Mouse (Mus musculus) embryo, embryonic 11 days (tissue): ENCODE measurements around the gene Cadm3.

Source experiments
- DNase-seq: peaks from one replicate; pipeline ENCODE4 v3.0.0-alpha.2; 2015

Gene Cadm3

DNA sequence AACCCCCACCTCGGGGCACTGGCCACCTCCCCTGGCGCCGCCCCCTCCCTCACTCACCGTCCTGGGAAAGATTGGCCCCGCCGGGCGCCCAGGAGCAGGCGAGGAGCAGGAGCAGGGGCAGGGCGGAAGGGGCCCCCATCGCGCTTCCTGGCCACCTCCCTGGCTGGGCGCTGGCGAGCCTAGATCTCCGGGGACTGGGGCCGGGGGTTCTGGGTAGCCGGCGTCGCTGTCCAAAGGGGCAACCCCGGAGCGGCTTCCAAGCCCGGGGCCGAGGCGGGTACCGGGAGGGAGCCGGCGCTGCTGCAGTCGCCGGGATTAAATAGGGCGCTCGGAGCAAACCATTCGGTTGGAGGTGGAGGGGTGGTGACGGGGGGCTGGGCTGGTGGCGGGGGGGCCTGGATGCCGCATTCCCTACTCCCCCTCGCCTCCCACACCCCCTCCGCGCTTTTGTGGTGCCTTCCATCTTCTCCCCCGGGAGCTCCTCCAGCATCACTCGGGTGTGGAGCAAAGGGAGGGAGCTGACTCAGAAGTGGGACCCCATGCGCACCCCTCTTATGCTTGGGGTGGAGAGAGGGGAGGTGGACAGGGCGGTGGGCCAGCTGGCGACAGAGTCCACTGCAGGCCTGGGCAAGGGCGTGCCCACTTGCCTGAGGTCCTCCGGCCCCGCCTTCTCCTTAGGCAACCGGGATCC is at the start of gene Cadm3:
TSS of gene Cadm3 (minus strand) at position 340 of the 691 bp plus-strand sequence.
- DNase-seq: peak; percentile 76

- DNase-seq: no peak
Observed at GRCm38 (mm10) chr1:173414631-173415030, 47.1 kb upstream of the Cadm3 start.

DNA sequence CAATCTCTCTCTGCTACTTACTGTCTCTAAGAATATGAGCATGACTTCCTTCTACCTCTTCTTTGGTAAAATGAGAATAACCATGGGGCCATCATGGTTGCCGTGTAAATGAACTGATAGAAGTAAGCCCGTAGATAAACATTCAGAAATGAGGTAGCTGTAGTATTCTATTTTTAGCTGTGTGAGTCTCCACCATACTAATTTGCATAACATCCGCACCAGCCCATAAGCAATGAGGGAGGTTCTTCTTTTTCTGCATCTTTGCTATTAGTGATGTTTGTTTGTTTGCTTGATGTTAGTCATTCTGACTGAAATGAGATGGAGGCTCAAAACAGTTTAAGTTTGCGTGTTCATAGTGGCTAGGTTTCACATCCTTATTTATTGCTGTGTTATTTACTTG is 44.4 kb upstream of the Cadm3 start:
- no peak for DNase-seq

DNA sequence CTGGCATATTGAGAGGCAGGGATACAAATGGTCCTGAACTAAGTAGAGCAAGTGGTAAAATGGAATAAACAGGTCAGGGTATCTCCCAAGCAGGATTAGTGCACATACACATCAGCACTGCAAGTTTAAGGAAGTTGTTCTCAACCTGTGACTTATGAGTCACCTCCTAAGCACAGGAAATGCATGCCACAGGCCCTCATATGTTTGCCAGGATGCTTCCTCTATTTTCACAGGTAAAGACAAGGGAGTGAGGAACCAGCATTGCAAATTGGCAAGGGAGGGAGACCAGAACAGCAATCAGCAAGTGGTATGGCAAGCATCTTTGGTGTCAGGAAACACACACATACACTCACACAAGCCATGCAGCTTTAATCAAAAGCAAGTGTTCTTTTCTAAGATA is 41.6 kb upstream of the Cadm3 start:
- no peak for DNase-seq

DNA sequence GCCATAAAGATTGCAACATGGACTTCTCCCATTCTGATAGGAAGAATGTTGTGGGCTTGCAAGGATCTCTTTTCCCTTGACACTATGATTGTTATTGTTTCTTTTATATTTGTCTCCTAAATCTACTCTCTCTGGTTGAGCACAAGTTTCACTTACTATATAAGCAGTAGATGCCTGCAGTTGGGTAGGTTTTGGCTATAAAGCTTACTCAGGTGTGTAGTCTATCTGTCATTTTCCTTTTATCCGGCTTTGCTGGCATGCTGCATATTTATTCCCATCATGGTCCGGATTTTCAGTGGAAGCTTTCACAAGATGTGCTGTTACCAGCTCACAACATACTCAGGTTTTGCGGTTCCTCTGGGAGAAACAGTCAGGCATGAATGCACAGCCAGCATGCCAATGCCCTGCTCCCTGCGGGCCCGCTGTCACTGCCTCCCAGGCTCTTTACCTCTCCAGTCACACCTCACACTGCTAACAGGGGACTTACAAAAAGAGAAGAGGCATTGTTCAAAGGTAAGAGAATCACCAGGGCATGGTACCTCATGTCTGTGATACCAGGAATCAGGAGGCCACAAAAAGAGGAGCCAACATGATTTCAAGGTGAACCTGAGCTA is 37.3 kb upstream of the Cadm3 start:
- no peak for DNase-seq

- peak; percentile 85 for DNase-seq
Observed at GRCm38 (mm10) chr1:173398323-173398970, 31.0 kb upstream of the Cadm3 start.

DNA sequence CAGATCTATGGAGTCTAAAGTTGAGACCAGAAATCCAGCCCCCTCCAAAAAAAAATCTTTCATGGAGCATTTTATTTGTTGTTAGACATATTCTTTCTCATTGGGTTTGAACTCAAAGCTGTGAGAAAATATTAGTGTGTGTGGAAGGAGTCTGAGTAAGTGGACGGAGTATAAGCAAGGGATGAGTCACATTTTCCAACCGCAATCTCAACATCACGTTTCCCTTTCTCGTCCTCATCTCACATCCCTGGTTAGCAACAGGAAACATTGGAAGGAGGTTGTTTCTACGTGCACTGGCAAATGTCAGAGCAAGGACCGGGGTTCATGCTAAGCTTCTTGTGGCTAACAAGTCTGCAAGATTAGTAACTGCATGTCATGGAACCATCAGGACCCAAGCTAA is 24.3 kb upstream of the Cadm3 start:
- DNase-seq: no peak

GRCm38 (mm10) chr1:173389901-173390401 is 22.5 kb upstream of the Cadm3 start:
- DNase-seq: peak; percentile 71

DNA sequence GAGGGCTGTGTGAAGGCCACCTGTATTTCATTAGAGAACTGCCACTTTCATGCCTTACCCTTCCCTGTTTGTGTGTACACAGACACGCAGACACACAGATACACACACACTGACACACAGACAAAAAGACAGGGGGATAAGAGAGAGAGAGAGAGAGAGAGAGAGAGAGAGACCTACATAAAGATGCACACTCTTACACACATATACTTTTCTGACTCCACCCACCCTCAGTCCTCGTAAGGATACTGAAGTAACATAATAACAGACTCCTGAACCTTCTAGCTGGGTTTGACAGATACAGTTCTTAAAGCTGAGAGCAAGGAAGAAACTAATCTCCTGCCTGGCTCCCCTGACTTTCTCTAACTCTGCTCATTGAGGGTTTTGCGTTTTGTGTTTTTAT is 21.9 kb upstream of the Cadm3 start:
- DNase-seq: no peak

- DNase-seq: no peak
Observed at GRCm38 (mm10) chr1:173381436-173381835, 13.9 kb upstream of the Cadm3 start.

- DNase-seq: peak; percentile 69
Observed at GRCm38 (mm10) chr1:173377380-173378112, 10.1 kb upstream of the Cadm3 start.

DNA sequence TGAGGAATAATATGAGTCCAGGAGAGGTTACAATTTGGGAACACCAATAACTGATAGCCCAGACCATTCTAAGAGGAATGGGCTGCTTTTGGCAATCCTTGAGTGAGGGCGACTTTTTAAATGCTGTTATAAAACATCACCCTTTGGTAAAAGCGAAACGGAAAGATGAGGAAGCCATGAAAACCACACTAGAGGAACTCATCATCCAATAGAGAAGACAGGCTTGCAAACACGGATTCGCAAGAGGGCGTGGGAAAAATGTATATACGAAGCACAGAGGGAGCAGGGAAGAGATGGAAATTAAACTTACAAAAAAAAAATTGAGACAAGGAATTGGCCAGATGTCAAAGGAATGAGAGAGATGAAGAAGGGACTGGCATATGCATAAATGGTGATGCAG is 6.5 kb upstream of the Cadm3 start:
- DNase-seq: no peak

DNA sequence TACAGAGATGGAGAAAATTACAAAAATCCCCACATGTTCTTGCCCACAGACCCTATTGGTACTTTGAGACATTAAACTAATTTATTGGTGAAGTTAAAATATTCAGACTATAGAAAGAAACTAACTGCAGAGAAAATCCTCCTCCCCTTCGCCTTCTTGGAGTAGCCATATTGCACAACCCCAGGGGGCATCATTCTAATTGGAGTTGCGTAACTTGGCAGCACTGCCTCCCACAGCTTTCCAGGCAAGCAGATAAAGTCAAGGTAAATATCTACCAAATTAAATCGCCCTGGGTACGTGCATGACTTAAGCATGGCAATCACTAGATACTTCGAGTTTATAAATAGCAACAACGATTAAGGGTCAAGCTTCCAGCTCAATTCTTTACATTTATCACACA is 4.1 kb upstream of the Cadm3 start:
- no peak for DNase-seq

- DNase-seq: no peak
Observed at GRCm38 (mm10) chr1:173370456-173370855, 3.0 kb upstream of the Cadm3 start.

DNA sequence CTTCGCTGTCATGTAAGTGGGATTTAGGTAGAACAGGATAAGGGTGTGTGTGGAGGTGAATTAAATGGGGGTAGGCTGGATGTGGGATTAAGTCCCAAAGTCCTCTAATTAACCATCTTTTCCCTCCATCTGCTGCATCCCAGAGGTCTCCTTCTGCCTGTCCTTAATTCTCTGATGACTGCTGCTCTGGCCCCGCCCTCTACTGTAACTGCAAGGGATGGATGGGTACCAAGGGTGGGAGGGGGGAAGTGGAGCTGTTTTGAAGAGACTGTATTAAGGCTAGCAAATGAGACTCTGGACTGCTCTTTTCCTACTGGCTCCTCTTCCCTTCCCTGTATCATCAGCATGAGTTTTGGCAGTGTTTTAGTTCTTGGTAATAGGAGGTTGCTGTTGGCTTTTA is 2.1 kb upstream of the Cadm3 start:
- no peak for DNase-seq

DNA sequence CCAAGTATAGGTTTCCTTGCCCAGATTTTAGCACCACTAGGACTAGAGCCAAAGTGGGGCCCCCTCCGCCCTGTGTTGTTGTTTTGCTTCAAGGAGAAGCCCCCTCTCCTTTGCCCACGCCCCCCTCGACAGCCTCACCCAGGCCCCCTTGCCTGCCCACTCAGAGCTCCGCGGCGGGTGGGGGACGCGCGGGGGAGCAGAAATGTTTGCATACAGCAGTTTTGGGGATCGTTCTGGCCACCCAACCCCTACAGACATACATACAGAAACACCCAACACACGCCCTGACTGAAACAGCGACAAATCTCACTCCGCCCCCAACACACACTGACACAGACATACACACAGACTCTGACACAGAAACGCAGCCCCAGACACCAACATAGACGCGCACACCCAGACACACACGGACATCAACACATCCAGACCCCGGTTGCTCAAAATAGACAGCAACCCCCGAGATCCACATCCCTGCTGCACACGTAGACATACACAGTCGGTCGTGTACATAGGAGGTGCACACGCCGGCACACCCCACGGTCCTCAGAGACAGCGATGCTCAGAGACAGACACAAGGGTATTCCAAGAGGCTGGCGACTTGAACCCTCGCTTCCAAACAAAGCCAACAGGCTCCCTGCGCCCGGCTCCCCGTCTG is 667 bp downstream of the Cadm3 start:
- no peak for DNase-seq

GRCm38 (mm10) chr1:173365970-173366409 is 1.5 kb downstream of the Cadm3 start:
- DNase-seq: peak; percentile 36

DNA sequence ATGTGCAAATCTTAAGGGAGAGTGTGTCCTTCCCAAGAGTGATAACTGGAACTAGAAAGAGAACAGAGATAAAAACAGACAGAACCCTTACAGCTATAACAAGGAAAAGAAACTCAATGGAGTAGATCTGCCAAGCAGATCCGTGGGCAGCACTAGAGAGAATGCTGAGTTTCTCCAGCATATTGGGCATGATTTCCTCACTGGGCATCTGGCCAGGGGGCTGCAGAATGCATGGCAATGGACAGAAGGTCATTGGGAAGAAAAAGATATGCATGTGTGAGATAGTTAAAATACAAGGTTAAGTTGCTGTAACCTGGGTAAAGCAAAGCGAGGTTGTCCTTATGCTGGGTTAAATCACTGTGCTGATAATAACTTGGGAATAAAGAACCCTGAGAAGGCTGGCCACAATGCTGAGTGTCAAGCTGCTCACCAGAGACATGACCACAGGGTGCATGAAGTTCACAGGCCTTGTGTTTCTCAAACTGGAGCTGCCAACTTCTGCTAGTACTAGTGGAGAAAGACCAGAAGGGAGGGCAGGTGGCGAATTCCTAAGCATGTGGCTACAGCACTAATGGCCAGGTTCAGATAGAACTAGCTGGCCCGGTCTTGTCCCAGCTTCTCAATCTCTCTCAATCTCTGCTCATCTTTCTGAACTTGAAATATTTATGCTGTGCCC is 3.2 kb downstream of the Cadm3 start:
- DNase-seq: no peak

DNA sequence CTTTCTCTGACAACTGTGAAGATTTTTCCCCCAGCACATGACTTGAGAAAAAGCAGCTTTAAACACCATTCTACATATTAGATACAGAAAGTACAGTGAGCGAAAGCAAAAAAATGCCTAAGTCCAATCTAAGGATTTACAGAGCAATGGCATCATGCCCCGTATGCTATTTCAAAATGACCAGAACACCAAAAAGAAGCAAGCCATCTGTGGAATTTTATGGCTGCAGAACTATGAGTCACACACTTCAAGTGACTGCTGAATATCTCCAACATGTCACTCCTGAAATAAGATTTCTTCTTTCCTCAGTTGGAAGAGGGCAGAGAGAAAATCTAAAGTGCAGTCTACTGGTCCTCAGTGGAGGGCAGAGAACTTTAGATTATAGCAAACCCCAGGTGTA is 4.1 kb downstream of the Cadm3 start:
- no peak for DNase-seq

DNA sequence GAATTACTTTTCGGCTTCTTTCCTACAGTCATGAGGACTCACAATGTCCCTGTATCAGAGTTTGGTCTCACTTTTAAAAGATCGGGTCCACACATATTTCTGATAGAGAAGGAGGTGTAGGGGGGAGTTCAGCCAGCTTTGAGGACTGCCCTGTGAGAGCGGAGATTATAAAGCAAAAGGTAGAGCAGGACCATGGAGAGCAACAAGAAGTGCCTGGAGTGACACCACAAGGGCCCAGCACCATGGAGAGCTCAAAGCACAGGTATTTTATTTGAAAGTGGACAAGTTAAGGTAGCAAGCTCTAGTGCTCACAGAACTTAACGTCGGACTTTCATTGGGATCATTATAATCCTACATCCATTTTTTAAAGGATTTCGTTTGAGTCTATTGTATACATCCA is 5.8 kb downstream of the Cadm3 start:
- peak; percentile 83 for DNase-seq

DNA sequence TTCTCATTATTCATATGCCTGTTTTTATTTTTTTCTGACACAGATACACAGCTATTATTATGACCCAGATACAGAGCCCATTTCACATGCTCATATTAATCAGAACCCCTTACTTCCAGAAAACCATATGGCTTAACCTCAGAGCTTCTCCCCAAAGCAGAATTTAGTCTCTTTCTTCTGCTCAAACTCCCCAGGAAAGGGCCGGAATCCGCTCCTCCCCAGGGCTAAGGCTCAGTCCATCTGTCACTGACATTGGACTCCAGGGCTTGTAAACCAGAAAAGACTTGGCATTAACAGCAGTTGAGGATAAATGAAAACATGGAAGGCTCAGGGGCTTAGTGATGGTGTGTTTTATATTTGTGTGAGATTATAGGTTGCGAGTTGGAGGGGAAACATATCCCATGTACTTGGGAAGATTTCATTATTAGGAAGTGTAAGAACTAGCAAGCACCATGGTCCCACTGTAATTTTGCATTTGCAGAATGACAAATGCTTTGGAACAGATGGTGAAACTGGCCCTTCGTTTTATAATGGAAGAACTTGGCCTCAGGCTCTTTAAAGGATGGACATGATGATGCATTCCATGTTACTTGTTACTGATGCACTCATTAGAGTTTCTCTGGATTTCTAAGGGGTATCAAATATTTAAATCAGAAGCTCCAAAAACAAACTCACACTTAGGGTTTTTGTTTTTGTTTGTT is 7.8 kb downstream of the Cadm3 start:
- DNase-seq: no peak

- DNase-seq: no peak
Observed at GRCm38 (mm10) chr1:173357799-173358198, 9.7 kb downstream of the Cadm3 start.
